Mouse (Mus musculus): ENCODE data around the gene Elp5. TPM values are rescaled to one million over a fixed set of nuclear protein-coding genes. Genes with fewer than 3 reads are reported as not detected.

Elp5 gene
- polyA plus RNA-seq, 1 experiment: not detected

DNA sequence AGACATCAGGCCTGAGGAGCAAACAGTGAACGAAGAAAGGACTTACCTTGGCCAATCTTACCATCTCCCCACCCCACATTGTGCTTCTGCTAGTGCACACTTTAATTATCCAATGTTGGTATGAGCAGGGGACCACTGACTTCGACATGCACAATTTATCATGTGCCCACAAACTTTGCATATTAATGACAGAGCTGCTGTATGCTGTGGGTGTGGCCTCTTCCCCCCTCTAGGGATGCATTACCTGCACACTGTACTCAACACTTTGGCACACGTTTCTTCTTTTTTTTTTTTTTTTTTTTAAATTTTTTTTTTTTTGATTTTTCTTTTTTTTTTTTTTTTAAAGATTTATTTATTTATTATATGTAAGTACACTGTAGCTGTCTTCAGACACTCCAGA, 11.5 kb downstream of the Elp5 start:
- H3K4me1 ChIP-seq (ENCODE audit: control insufficient read depth, insufficient read depth, low read length): peaks cover 10% of the 10 kb centered on the region; the same call in 1 of the 2 replicates
- TF ChIP-seq POLR2A (IDR thresholded peaks at IDR 0.05; ENCODE audit: insufficient read depth, low read depth, low read length) (no peak), CTCF (IDR thresholded peaks at IDR 0.05; ENCODE audit: insufficient read depth, low read depth, low read length) (no peak)
- 75% methylated on average over 3 of the region's 3 CpGs for WGBS

DNA sequence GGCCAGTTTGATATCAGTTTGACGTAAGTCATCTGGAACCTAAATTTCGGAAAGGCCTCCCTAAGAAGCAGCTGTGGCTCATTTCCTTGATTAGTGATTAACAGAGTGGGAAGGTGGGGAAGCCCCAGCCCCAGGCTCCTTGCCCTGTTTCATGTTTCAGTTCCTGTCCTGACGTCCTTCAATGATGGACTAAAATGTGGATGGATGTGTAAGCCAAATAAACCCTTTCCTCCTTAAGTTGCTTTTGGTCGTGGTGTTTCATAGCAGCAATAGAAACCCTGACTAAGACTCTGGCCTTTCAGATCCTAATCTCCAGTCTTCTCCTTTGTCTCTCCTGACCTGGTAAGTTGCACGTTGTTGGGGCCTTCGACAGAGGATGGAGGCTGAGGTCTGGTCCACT, 12.1 kb downstream of the Elp5 start:
- Histone ChIP-seq H3K27ac (ENCODE audit: insufficient read depth, low read depth, low read length) (no peak overlapping the region), H3K4me1 (ENCODE audit: control insufficient read depth, insufficient read depth, low read length) (peaks cover 12% of the 10 kb centered on the region; the same call in 1 of the 2 replicates), H3K4me3 (ENCODE audit: insufficient read depth, low read depth, low read length) (no peak overlapping the region)
- no peak for TF ChIP-seq POLR2A (IDR thresholded peaks at IDR 0.05; ENCODE audit: insufficient read depth, low read depth, low read length)
- no peak for TF ChIP-seq CTCF (IDR thresholded peaks at IDR 0.05; ENCODE audit: insufficient read depth, low read depth, low read length)
- 86% methylated on average over 6 of the region's 6 CpGs for WGBS

More for the DNA sequence above, 11.5 kb downstream of the Elp5 start:
- Histone ChIP-seq H3K27ac (ENCODE audit: insufficient read depth, low read depth, low read length) (no peak overlapping the region), H3K4me3 (ENCODE audit: insufficient read depth, low read depth, low read length) (no peak overlapping the region)

DNA sequence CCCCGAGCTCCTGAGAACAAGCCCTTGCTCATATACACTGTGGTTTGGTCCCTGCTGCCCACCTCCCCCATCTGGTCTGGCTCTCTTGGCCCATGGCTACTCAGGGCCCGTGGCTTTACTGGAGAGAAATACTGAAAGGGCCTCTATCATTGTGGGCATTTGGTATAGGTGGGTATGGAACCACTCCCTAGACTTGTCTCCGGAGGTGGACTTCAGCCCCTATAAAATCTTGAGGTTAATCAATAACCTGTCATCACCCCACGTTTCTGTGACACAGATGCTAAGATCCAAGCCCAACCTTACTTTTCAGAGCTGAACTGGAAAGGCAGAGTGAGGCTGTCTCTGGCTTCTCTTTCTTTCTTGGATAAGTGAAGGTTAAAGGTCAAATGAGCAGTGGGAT, 13.5 kb downstream of the Elp5 start:
- no peak overlapping the region for H3K27ac ChIP-seq (ENCODE audit: insufficient read depth, low read depth, low read length)
- no peak for TF ChIP-seq POLR2A (IDR thresholded peaks at IDR 0.05; ENCODE audit: insufficient read depth, low read depth, low read length)
- TF ChIP-seq CTCF (IDR thresholded peaks at IDR 0.05; ENCODE audit: insufficient read depth, low read depth, low read length): no peak
- WGBS: 89% methylated on average over 4 of the region's 4 CpGs
- peaks cover 14% of the 10 kb centered on the region; the same call in 1 of the 2 replicates for H3K4me1 ChIP-seq (ENCODE audit: control insufficient read depth, insufficient read depth, low read length)
- H3K4me3 ChIP-seq (ENCODE audit: insufficient read depth, low read depth, low read length): no peak overlapping the region

DNA sequence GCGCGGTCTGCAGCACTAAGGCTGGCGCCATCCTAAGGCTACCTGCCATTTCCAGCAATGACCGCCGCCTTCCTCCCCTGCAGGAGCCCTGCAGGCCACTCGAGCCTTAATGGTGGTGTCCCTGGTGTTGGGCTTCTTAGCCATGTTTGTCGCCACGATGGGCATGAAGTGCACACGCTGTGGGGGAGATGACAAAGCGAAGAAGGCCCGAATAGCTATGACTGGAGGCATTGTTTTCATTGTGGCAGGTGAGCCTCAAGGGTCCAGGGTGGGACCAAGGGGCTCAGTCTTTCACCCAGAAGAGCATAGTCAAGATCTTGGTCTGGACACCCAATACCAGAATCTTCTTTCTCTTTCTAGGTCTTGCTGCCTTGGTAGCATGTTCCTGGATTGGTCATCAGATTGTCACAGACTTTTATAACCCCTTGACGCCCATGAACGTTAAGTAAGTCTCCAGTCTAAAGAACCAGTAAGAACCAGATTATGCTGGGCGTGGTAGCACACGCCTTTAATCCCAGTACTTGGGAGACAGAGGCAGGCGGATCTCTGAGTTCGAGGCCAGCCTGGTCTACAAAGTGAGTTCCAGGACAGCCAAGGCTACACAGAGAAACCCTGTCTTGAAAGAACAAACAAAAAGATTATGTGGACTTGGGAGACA, 15.3 kb downstream of the Elp5 start:
- WGBS: 39% methylated on average over 17 of the region's 17 CpGs
- H3K4me1 ChIP-seq (ENCODE audit: control insufficient read depth, insufficient read depth, low read length): peaks cover 14% of the 10 kb centered on the region; the same call in 1 of the 2 replicates
- TF ChIP-seq POLR2A (IDR thresholded peaks at IDR 0.05; ENCODE audit: insufficient read depth, low read depth, low read length) (no peak), CTCF (IDR thresholded peaks at IDR 0.05; ENCODE audit: insufficient read depth, low read depth, low read length) (no peak)

DNA sequence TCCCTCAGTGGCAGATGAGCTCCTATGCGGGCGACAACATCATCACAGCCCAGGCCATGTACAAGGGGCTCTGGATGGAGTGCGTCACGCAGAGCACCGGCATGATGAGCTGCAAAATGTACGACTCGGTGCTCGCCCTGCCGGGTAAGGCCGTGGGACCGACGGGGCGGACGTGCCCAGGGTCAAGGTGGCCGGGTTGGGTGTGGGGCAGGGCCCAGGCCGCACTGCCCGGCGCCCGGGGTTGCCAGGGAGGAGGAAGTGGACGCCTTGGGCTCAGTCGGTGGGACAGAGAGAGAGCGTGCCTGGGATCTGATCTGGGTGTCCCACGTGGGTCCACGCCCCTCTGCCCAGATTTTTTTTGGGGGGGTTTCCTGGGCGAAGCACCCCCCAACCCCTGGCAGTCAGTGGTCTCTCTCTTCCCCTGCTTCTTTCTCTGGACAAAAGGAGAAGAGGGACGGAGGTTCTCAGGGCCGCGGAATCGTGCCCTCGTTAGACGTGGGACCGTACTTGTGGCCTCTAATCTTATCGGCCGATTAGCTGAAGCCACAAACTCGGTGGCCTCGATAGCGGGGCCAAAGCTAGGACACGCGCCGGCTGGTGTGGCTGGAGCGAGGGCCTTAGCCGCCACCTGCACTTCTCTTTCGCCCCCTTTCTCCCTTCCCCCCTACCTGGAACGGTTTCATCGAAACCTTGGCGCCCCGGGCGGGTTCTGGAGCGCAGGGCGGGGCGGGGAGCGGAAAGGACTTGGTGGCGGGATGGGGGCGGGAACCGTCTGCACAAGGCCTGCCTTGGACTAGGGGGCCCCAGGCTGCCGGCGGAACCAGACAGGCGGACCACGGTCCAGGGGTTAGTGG, 16.1 kb downstream of the Elp5 start:
- no peak for TF ChIP-seq CTCF (IDR thresholded peaks at IDR 0.05; ENCODE audit: insufficient read depth, low read depth, low read length)
- no peak for TF ChIP-seq POLR2A (IDR thresholded peaks at IDR 0.05; ENCODE audit: insufficient read depth, low read depth, low read length)
- H3K4me3 ChIP-seq (ENCODE audit: insufficient read depth, low read depth, low read length): no peak overlapping the region
- 3% methylated on average over 59 of the region's 59 CpGs for WGBS

More for the DNA sequence above, 15.3 kb downstream of the Elp5 start:
- Histone ChIP-seq H3K4me3 (ENCODE audit: insufficient read depth, low read depth, low read length) (no peak overlapping the region), H3K27ac (ENCODE audit: insufficient read depth, low read depth, low read length) (no peak overlapping the region)

DNA sequence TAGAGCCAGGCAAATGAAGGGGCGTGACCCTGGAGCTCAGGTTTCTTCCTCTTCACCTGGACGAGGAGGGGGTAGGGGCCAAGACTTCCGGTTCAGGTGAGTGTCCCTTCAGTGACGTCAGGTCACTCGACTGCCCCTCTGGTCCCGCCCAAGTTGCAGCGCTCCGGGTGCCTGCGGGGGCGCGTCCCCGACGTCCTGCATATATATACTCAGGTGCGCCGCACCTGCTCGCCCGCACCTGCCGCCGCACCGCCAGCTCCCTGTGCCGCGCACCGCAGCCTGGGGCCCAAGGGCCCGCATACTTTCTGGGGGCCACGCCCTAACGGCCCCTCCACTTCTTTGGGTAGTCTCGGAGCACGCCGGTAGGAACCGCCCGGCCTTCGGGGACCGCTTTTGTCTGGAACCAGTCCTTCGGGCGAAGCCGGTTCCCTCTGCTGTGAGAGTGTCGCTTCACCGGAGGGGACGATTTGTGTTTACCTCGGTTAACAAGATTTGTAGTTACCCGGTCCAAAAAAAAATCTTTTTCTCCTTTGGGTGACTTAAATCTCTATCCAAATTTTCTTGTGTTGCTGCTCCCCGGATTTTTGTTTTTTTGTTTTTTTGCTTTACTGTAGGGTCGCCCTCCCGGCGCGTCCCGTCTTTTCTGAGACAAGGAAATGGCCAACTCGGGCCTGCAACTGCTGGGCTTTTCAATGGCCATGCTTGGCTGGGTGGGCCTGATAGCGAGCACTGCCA, 16.9 kb downstream of the Elp5 start:
- Histone ChIP-seq H3K4me1 (ENCODE audit: control insufficient read depth, insufficient read depth, low read length) (peaks cover 14% of the 10 kb centered on the region; the same call in 1 of the 2 replicates), H3K27ac (ENCODE audit: insufficient read depth, low read depth, low read length) (no peak overlapping the region), H3K4me3 (ENCODE audit: insufficient read depth, low read depth, low read length) (no peak overlapping the region)
- no peak for TF ChIP-seq POLR2A (IDR thresholded peaks at IDR 0.05; ENCODE audit: insufficient read depth, low read depth, low read length)
- WGBS: 4% methylated on average over 49 of the region's 49 CpGs

More for the DNA sequence above, 16.1 kb downstream of the Elp5 start:
- Histone ChIP-seq H3K27ac (ENCODE audit: insufficient read depth, low read depth, low read length) (no peak overlapping the region), H3K4me1 (ENCODE audit: control insufficient read depth, insufficient read depth, low read length) (peaks cover 14% of the 10 kb centered on the region; the same call in 1 of the 2 replicates)

DNA sequence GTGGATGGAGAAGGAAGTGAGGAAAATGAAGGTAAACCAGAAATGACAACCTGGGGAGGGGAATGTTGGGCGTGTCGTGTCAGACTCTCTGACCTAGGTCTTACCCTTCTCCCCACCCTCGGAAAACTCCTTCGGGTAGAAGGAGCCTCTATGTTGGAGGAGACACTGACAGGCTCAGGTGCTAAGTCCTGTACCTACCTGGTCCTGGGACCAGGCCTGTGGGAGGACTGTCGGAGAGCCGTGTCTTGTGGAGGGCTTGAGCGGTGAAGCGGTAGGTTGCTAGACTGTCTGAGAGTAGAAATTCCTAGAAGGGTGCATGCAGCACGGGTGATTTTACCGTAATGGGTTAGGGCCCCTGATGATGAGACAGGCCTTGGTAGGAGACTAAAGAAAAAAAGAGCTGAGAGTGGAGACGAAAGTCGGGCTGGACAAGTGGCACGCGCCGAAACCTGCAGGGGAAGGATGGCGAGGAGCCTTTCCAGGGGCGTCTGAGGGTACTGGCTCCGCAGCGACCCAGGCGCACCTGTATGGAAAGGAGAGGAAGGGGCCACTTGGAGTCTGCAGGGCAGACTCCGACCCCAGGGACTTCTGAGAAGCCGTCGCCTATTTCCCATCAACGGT, 17.6 kb downstream of the Elp5 start, which contains the start of gene Cldn7:
TSS of gene Cldn7 (plus strand) at position 130 of the 621 bp plus-strand sequence.
- no peak within 1 kb of the TSS for H3K27ac ChIP-seq (ENCODE audit: insufficient read depth, low read depth, low read length)

DNA sequence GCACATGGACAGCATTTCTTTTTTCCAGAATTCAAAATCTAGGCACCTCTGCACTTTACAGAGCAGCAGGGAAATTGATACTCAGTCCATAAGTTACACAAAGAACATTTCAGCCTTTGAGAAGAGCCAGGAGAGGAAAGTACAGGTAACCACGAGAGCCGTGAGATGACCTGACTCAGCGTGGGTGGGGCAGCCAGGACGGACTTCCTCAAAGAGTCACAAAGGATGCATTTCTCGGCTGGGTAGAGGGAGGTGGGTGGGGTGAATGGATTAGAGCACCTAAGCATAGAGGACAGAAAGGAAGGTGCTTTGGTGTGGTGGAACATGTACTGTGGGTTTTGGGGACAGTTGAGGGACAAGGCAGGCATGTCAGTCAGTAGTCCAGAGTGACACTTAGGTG, 20.5 kb downstream of the Elp5 start:
- Histone ChIP-seq H3K27ac (ENCODE audit: insufficient read depth, low read depth, low read length) (no peak overlapping the region), H3K4me3 (ENCODE audit: insufficient read depth, low read depth, low read length) (no peak overlapping the region), H3K4me1 (ENCODE audit: control insufficient read depth, insufficient read depth, low read length) (peaks cover 12% of the 10 kb centered on the region; the same call in 1 of the 2 replicates)
- 47% methylated on average over 5 of the region's 5 CpGs for WGBS
- TF ChIP-seq POLR2A (IDR thresholded peaks at IDR 0.05; ENCODE audit: insufficient read depth, low read depth, low read length) (no peak), CTCF (IDR thresholded peaks at IDR 0.05; ENCODE audit: insufficient read depth, low read depth, low read length) (no peak)

More for the DNA sequence above, 17.6 kb downstream of the Elp5 start, which contains the start of gene Cldn7:
- TF ChIP-seq POLR2A (IDR thresholded peaks at IDR 0.05; ENCODE audit: insufficient read depth, low read depth, low read length) (no peak), CTCF (IDR thresholded peaks at IDR 0.05; ENCODE audit: insufficient read depth, low read depth, low read length) (no peak)
- WGBS: 13% methylated on average over 24 of the region's 24 CpGs
- Histone ChIP-seq H3K4me1 (ENCODE audit: control insufficient read depth, insufficient read depth, low read length) (peaks cover 14% of the 10 kb centered on the region; the same call in 1 of the 2 replicates), H3K4me3 (ENCODE audit: insufficient read depth, low read depth, low read length) (no peak within 1 kb of the TSS)
